Mouse (Mus musculus) heart, postnatal 0 days (tissue): Measurements from ENCODE around the gene Olfr1228.

ENCODE experiments used
- CTCF ChIP-seq: IDR thresholded peaks from 2 replicates; pipeline ENCODE4 v1.5.1; 2016; ENCODE audit warnings: antibody characterized with exemption, control low read depth, low read depth
- EP300 ChIP-seq: IDR thresholded peaks from 2 replicates; pipeline ENCODE4 v1.6.1; 2016; ENCODE audit warnings: antibody characterized with exemption, low read depth

- TF ChIP-seq CTCF (no peak), EP300 (no peak)
Observed at GRCm38 (mm10) chr2:89199948-89200347, 53.9 kb downstream of the Olfr1228 start, which contains the start of gene Olfr1226.
